Mouse (Mus musculus) liver, adult 2 months (tissue): ENCODE measurements around the gene Vmn1r56.
"Not testable (repeated sequence)": the region's sequence is repeated elsewhere in the genome, so short reads cannot be mapped to it uniquely, and the experiment has no call there.

Experiments
- CTCF ChIP-seq: fragments of 200-500 bp; IDR thresholded peaks from 2 replicates; pipeline ENCODE4 v1.5.1; 2011; ENCODE audit warnings: low read depth, low read length, control low read depth
- POLR2A ChIP-seq: fragments of 200-500 bp; IDR thresholded peaks from 2 replicates; pipeline ENCODE4 v1.6.1; 2011; ENCODE audit warnings: low read length, control low read depth; ENCODE audit not compliant: insufficient read depth; ENCODE audit errors: extremely low read depth

DNA sequence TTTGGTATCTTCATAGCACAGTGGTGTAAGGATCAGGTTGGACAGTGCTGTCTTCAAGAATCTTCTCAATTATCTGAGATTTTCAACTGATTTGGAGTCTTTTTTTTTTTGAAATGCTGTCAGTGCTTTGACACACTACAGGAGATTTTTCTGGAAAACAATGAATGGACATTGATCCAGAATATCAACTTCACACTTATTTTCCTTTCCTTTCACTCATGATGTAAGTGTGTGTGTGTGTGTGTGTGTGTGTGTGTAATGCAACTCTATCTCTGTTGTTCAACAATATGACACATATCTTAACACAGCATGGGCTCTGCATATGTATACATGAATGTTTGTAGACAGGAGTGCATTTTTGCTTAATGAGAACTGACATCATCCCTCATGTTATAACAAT is at the start of gene Vmn1r56:
- not testable (repeated sequence) for TF ChIP-seq CTCF, POLR2A
